Mouse (Mus musculus) cortical plate, adult 2 months (tissue): ENCODE measurements at regions not wholly inside any gene's neighbourhood (a gene's known extent, or its start where the extent isn't known, plus 50 kb on each side); places are given as distances from the start of the nearest gene placed in this dataset.

Experiments used
- CTCF ChIP-seq: fragments of 200-500 bp; IDR thresholded peaks from 2 replicates; pipeline ENCODE4 v1.5.1; 2011; ENCODE audit warnings: mild to moderate bottlenecking, control low read depth, low read length; ENCODE audit not compliant: insufficient read depth; ENCODE audit errors: extremely low read depth
- POLR2A ChIP-seq: fragments of 200-500 bp; IDR thresholded peaks from 2 replicates; pipeline ENCODE4 v1.6.1; 2011; ENCODE audit warnings: mild to moderate bottlenecking, low read length, control low read depth; ENCODE audit not compliant: insufficient read depth; ENCODE audit errors: extremely low read depth

GRCm38 (mm10) chr3:143369002-143369401 lies 487.2 kb upstream of the Pkn2 start:
- TF ChIP-seq POLR2A (no peak), CTCF (no peak)
